Mouse (Mus musculus): ENCODE data around the gene Paox. TPM values are rescaled to one million over a fixed set of nuclear protein-coding genes. Genes with fewer than 3 reads are reported as not detected.

Paox gene
- polyA plus RNA-seq, 1 experiment from 2014 or later, result 21.7 TPM

DNA sequence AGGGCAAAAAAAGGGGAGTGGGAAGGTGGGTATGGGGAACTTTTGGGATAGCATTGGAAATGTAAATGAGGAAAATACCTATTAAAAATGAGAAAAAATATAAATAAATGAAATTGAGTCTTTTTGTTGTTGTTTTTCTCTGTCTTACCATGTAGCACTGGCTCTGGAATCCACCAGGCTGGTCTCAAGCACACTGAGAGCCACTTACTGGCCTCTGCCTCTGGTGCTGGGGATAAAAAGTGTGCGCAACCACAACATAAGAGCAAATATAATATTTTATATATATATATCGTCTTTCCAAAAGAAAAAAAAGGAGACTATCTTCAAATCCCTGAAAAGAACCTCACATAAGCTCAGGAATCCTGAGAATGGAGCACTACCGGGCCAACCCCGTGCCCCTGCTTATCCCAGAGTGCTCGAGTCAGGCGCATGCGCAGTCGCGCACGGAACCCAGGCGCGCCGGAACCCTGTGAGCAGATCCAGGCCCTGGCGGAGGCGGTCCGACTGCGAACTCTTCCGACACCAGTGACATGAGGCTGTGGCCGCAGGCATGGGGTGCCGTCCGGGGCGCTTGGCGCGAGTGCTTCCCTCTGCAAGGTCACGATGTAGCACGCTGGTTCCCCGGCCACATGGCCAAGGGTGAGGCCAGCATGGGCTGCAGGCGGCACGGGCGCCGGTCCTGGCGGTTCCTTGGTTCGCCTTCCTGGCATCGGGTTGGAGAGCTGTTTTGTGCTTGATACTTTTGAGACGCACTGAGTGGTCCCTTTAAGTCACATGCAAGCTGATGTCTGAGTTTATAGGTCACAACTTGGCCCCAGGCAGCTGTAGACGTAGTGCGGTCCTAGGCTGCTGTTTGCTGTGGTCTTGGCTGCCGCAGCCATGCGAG is 21.8 kb downstream of the Paox start, which contains the start of gene Mtg1:
Gene Mtg1, plus strand, starts transcription at position 430 of the 886 bp plus-strand sequence.
- WGBS, result 2% methylated on average over 39 of the region's 39 CpGs
- H3K27me3 ChIP-seq (ENCODE audit: control insufficient read depth, insufficient read depth, low read length), result no peaks in the 10 kb centered on the region
- ATAC-seq (replicated peaks; ENCODE audit: insufficient number of reproducible peaks, low FRiP score, low TSS enrichment, low read depth) (peak; percentile 97), DNase-seq (ENCODE audit: low spot score) (peak; percentile 95)
- peak within 1 kb of the TSS; percentile 25; the same call in 1 of the 2 replicates for H3K27ac ChIP-seq (replicated peaks; ENCODE audit: low read depth, low read length)
- no peaks in the 10 kb centered on the region for H3K36me3 ChIP-seq (replicated peaks; ENCODE audit: control insufficient read depth, insufficient read depth, low read depth, low read length)
- no peaks in the 10 kb centered on the region for H3K9me3 ChIP-seq (replicated peaks; ENCODE audit: control insufficient read depth, low read length)
- H3K4me2 ChIP-seq (ENCODE audit: low read depth, low read length), result peak within 1 kb of the TSS; percentile 84
- 0 out of 2 replicates have a peak, but pooled peaks cover 2% of the 10 kb centered on the region for H3K4me1 ChIP-seq (ENCODE audit: control insufficient read depth, insufficient read depth, low read length)
- peak within 1 kb of the TSS; percentile 84 for H3K9ac ChIP-seq (replicated peaks; ENCODE audit: low read length)
- peak within 1 kb of the TSS; percentile 64 for H3K4me3 ChIP-seq (ENCODE audit: low read depth, low read length)

DNA sequence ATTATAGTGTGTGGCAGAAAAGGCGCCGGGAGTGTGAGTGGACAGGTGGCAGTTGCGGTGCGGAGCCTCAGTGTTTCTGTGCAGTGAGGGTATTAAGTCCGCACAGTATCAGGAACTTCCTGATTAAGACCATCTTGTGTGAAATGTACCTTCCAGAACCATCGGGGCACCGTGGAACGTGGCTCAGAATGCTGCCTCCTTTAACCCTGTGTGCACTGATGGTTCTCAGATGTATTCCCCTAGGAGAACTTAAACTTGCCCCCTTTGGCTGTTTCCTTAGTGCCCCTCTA is 22.4 kb downstream of the Paox start:
- no peaks in the 10 kb centered on the region for H3K27me3 ChIP-seq (ENCODE audit: control insufficient read depth, insufficient read depth, low read length)

GRCm38 (mm10) chr7:140141350-140141749 is 25.8 kb downstream of the Paox start:
- ATAC-seq (replicated peaks; ENCODE audit: insufficient number of reproducible peaks, low FRiP score, low TSS enrichment, low read depth) (no peak), DNase-seq (ENCODE audit: low spot score) (peak; percentile 78)
- H3K4me1 ChIP-seq (ENCODE audit: control insufficient read depth, insufficient read depth, low read length), result 0 out of 2 replicates have a peak, but pooled peaks cover 2% of the 10 kb centered on the region
- H3K36me3 ChIP-seq (replicated peaks; ENCODE audit: control insufficient read depth, insufficient read depth, low read depth, low read length), result no peaks in the 10 kb centered on the region
- H3K27me3 ChIP-seq (ENCODE audit: control insufficient read depth, insufficient read depth, low read length), result no peaks in the 10 kb centered on the region
- 5% methylated on average over 14 of the region's 14 CpGs for WGBS
- H3K9me3 ChIP-seq (replicated peaks; ENCODE audit: control insufficient read depth, low read length), result no peaks in the 10 kb centered on the region
- H3K27ac ChIP-seq (replicated peaks; ENCODE audit: low read depth, low read length), result no peak overlapping the region
- H3K4me3 ChIP-seq (ENCODE audit: low read depth, low read length), result no peak overlapping the region
- H3K4me2 ChIP-seq (ENCODE audit: low read depth, low read length), result no peak overlapping the region
- H3K9ac ChIP-seq (replicated peaks; ENCODE audit: low read length), result no peak overlapping the region

More for the DNA sequence above, 22.4 kb downstream of the Paox start:
- Histone ChIP-seq H3K4me3 (ENCODE audit: low read depth, low read length) (peak overlapping the region; percentile 64), H3K9ac (replicated peaks; ENCODE audit: low read length) (peak overlapping the region; percentile 84), H3K4me2 (ENCODE audit: low read depth, low read length) (peak overlapping the region; percentile 84), H3K27ac (replicated peaks; ENCODE audit: low read depth, low read length) (no peak overlapping the region; the same call in 1 of the 2 replicates), H3K4me1 (ENCODE audit: control insufficient read depth, insufficient read depth, low read length) (0 out of 2 replicates have a peak, but pooled peaks cover 2% of the 10 kb centered on the region), H3K36me3 (replicated peaks; ENCODE audit: control insufficient read depth, insufficient read depth, low read depth, low read length) (no peaks in the 10 kb centered on the region), H3K9me3 (replicated peaks; ENCODE audit: control insufficient read depth, low read length) (no peaks in the 10 kb centered on the region)
- under 1% methylated on average over 8 of the region's 8 CpGs for WGBS
- DNase-seq (ENCODE audit: low spot score) (no peak), ATAC-seq (replicated peaks; ENCODE audit: insufficient number of reproducible peaks, low FRiP score, low TSS enrichment, low read depth) (no peak)

GRCm38 (mm10) chr7:140144550-140144949 is 29.0 kb downstream of the Paox start:
- Histone ChIP-seq H3K36me3 (replicated peaks; ENCODE audit: control insufficient read depth, insufficient read depth, low read depth, low read length) (no peaks in the 10 kb centered on the region), H3K4me1 (ENCODE audit: control insufficient read depth, insufficient read depth, low read length) (no peaks in the 10 kb centered on the region), H3K27me3 (ENCODE audit: control insufficient read depth, insufficient read depth, low read length) (no peaks in the 10 kb centered on the region), H3K4me2 (ENCODE audit: low read depth, low read length) (no peak overlapping the region), H3K9ac (replicated peaks; ENCODE audit: low read length) (no peak overlapping the region), H3K9me3 (replicated peaks; ENCODE audit: control insufficient read depth, low read length) (no peaks in the 10 kb centered on the region), H3K27ac (replicated peaks; ENCODE audit: low read depth, low read length) (no peak overlapping the region), H3K4me3 (ENCODE audit: low read depth, low read length) (no peak overlapping the region)
- ATAC-seq (replicated peaks; ENCODE audit: insufficient number of reproducible peaks, low FRiP score, low TSS enrichment, low read depth) (no peak), DNase-seq (ENCODE audit: low spot score) (no peak)
- 79% methylated on average over 4 of the region's 4 CpGs for WGBS

- H3K4me3 ChIP-seq (ENCODE audit: low read depth, low read length), result 0 out of 2 replicates have a peak overlapping the region, but pooled peaks have one; percentile 17
- H3K4me2 ChIP-seq (ENCODE audit: low read depth, low read length), result peak overlapping the region; percentile 50
- no peaks in the 10 kb centered on the region for H3K9me3 ChIP-seq (replicated peaks; ENCODE audit: control insufficient read depth, low read length)
- H3K27ac ChIP-seq (replicated peaks; ENCODE audit: low read depth, low read length), result no peak overlapping the region
- DNase-seq (ENCODE audit: low spot score) (peak; percentile 14), ATAC-seq (replicated peaks; ENCODE audit: insufficient number of reproducible peaks, low FRiP score, low TSS enrichment, low read depth) (no peak)
- no peaks in the 10 kb centered on the region for H3K36me3 ChIP-seq (replicated peaks; ENCODE audit: control insufficient read depth, insufficient read depth, low read depth, low read length)
- peaks cover 15% of the 10 kb centered on the region for H3K27me3 ChIP-seq (ENCODE audit: control insufficient read depth, insufficient read depth, low read length)
- H3K9ac ChIP-seq (replicated peaks; ENCODE audit: low read length), result peak overlapping the region; percentile 47; the same call in 1 of the 2 replicates
- 6% methylated on average over 28 of the region's 28 CpGs for WGBS
- H3K4me1 ChIP-seq (ENCODE audit: control insufficient read depth, insufficient read depth, low read length), result peaks cover 2% of the 10 kb centered on the region
Measured at GRCm38 (mm10) chr7:140153383-140153782, 37.8 kb downstream of the Paox start.

DNA sequence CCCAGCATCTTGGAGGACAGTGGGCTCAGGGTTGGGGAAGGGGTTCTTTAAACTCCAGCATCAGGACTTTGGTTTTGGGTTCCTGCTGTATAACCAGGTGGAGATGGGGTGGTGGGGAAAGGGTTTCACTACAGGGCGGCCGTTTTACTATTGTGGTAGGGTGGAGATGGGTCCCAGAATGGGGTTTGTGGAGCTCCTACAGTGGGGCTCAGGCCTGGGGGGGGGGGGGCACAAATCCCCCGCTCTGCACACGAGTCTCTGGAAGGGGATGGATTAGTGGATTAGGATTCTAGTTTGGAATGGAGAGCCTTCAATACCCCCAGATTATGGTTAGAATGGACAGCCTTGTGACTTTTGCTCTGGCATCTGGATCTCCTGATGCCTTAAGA is 38.2 kb downstream of the Paox start:
- no peak for DNase-seq (ENCODE audit: low spot score)
- H3K36me3 ChIP-seq (replicated peaks; ENCODE audit: control insufficient read depth, insufficient read depth, low read depth, low read length), result no peaks in the 10 kb centered on the region
- ATAC-seq (replicated peaks; ENCODE audit: insufficient number of reproducible peaks, low FRiP score, low TSS enrichment, low read depth), result no peak
- peaks cover 2% of the 10 kb centered on the region for H3K4me1 ChIP-seq (ENCODE audit: control insufficient read depth, insufficient read depth, low read length)
- WGBS, result 10% methylated on average over 4 of the region's 4 CpGs
- H3K4me2 ChIP-seq (ENCODE audit: low read depth, low read length), result peak overlapping the region; percentile 50
- H3K27me3 ChIP-seq (ENCODE audit: control insufficient read depth, insufficient read depth, low read length), result peaks cover 15% of the 10 kb centered on the region
- no peak overlapping the region for H3K27ac ChIP-seq (replicated peaks; ENCODE audit: low read depth, low read length)
- H3K9me3 ChIP-seq (replicated peaks; ENCODE audit: control insufficient read depth, low read length), result no peaks in the 10 kb centered on the region
- H3K4me3 ChIP-seq (ENCODE audit: low read depth, low read length), result peak overlapping the region; percentile 24; the same call in 1 of the 2 replicates
- no peak overlapping the region for H3K9ac ChIP-seq (replicated peaks; ENCODE audit: low read length)

DNA sequence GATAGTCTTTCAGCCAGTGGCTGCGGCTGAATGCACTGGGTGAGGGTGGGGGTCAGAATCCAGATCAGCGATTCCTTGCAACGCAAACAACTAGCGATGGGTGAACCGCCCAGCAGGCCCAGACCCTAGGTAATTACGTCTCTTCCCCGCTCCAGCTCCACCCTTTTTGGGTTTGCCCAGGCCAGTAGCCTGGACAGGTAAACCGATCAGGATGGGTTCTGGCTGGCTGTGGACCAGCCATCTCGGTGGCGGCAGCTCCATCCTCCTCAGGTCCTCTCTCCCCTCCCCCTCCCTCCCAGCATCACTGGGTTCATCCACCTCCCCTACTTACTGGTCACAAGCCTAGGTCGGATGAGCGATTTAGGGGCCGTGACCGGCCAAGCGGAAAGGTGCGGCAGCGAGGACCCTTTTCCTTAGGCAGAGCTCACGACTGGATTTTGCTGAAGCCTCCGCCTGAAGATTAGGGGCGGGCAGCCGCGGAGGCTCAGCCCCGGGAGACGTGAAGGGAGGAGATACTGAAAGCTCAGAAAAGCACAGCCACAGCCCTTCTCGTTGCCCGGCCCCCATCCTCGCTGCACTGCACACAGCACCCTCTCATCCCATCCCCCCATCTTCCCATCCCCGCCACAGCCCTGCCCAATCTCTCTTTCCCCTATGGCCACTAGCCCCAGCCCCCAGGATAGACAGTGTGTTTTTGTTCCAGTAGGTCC is 38.8 kb downstream of the Paox start, which contains the start of gene Sprn:
Gene Sprn, minus strand, starts transcription at position 660 of the 710 bp plus-strand sequence.
- peak within 1 kb of the TSS; percentile 46 for H3K4me2 ChIP-seq (ENCODE audit: low read depth, low read length)
- peak within 1 kb of the TSS; percentile 48; the same call in 1 of the 2 replicates for H3K9ac ChIP-seq (replicated peaks; ENCODE audit: low read length)
- peaks cover 2% of the 10 kb centered on the region for H3K4me1 ChIP-seq (ENCODE audit: control insufficient read depth, insufficient read depth, low read length)
- H3K9me3 ChIP-seq (replicated peaks; ENCODE audit: control insufficient read depth, low read length), result no peaks in the 10 kb centered on the region
- no peaks in the 10 kb centered on the region for H3K36me3 ChIP-seq (replicated peaks; ENCODE audit: control insufficient read depth, insufficient read depth, low read depth, low read length)
- H3K4me3 ChIP-seq (ENCODE audit: low read depth, low read length), result peak within 1 kb of the TSS; percentile 24
- DNase-seq (ENCODE audit: low spot score) (peak; percentile 9), ATAC-seq (replicated peaks; ENCODE audit: insufficient number of reproducible peaks, low FRiP score, low TSS enrichment, low read depth) (peak; percentile 42; the same call in 1 of the 2 replicates)
- 1% methylated on average over 28 of the region's 28 CpGs for WGBS
- H3K27ac ChIP-seq (replicated peaks; ENCODE audit: low read depth, low read length), result no peak within 1 kb of the TSS
- peaks cover 15% of the 10 kb centered on the region for H3K27me3 ChIP-seq (ENCODE audit: control insufficient read depth, insufficient read depth, low read length)

All from embryonic facial prominence, embryonic 11.5 days (tissue).